Mouse (Mus musculus) embryonic facial prominence, embryonic 10.5 days (tissue): Measurements from ENCODE around the gene Six2. TPM values are rescaled to one million over a fixed set of nuclear protein-coding genes. Genes with fewer than 3 reads are reported as not detected.

Source experiments
- DNase-seq: peaks from one replicate; pipeline ENCODE4 v3.0.0-alpha.2; 2017; ENCODE audit warnings: low spot score
- H3K27ac ChIP-seq: fragments of 300-500 bp; sonication (generic); replicated peaks from 2 replicates; pipeline ENCODE4 v1.5.1; 2016; ENCODE audit warnings: mild to moderate bottlenecking
- H3K27me3 ChIP-seq: fragments of 300-500 bp; sonication (generic); replicated peaks from 2 replicates; pipeline ENCODE4 v1.6.1; 2016; ENCODE audit warnings: low read depth, mild to moderate bottlenecking; ENCODE audit not compliant: poor library complexity, severe bottlenecking
- H3K36me3 ChIP-seq: fragments of 300-500 bp; sonication (generic); replicated peaks from 2 replicates; pipeline ENCODE4 v1.6.1; 2016; ENCODE audit warnings: mild to moderate bottlenecking, moderate library complexity
- H3K4me1 ChIP-seq: fragments of 300-500 bp; sonication (generic); 2 replicates; pipeline ENCODE4 v1.6.1; 2016
- H3K4me3 ChIP-seq: fragments of 300-500 bp; sonication (generic); 2 replicates; pipeline ENCODE4 v1.5.1; 2016; ENCODE audit warnings: mild to moderate bottlenecking, moderate library complexity
- H3K9me3 ChIP-seq: fragments of 300-500 bp; sonication (generic); 2 replicates; pipeline ENCODE4 v1.6.1; 2016; ENCODE audit warnings: mild to moderate bottlenecking
- WGBS: fragments of 180-500 bp; shearing (Covaris S2); methylation state at CpG from one replicate; pipeline ENCODE4 v1.1.7; 2016; 5-methylcytosine and 5-hydroxymethylcytosine counted together
- polyA plus RNA-seq: library from polyadenylated mRNA; unstranded; fragments of >200 nt; fragmentation: Nextera tagmentation; extraction: Ambion mirVana; gene quantifications from 2 replicates; pipeline ENCODE4 v1.2.1, GENCODE M21; 2016

The Six2 gene
- polyA plus RNA-seq, 1 experiment from 2014 or later, result 15.6 TPM

- peaks cover 35% of the 10 kb centered on the region for H3K36me3 ChIP-seq
- no peaks in the 10 kb centered on the region for H3K9me3 ChIP-seq
- H3K4me3 ChIP-seq, result peak overlapping the region; percentile 70; the same call in 1 of the 2 replicates
- peaks cover 61% of the 10 kb centered on the region for H3K4me1 ChIP-seq
- 3% methylated on average over 19 of the region's 19 CpGs for WGBS
- DNase-seq, result peak; percentile 61
- peak overlapping the region; percentile 63 for H3K27ac ChIP-seq
- peaks cover 100% of the 10 kb centered on the region for H3K27me3 ChIP-seq
Measured at GRCm38 (mm10) chr17:85680851-85681550, 7.1 kb downstream of the Six2 start.

- H3K4me3 ChIP-seq, result peak overlapping the region; percentile 70
- peak overlapping the region; percentile 63 for H3K27ac ChIP-seq
- 2% methylated on average over 21 of the region's 21 CpGs for WGBS
- H3K4me1 ChIP-seq, result peaks cover 54% of the 10 kb centered on the region
- peak; percentile 57 for DNase-seq
- peaks cover 100% of the 10 kb centered on the region for H3K27me3 ChIP-seq
- H3K36me3 ChIP-seq, result peaks cover 33% of the 10 kb centered on the region
- no peaks in the 10 kb centered on the region for H3K9me3 ChIP-seq
Measured at GRCm38 (mm10) chr17:85680116-85680850, 7.8 kb downstream of the Six2 start.

- H3K27ac ChIP-seq, result peak overlapping the region; percentile 26; the same call in 1 of the 2 replicates
- peak overlapping the region; percentile 70 for H3K4me3 ChIP-seq
- peaks cover 49% of the 10 kb centered on the region for H3K4me1 ChIP-seq
- peaks cover 27% of the 10 kb centered on the region; the same call in 1 of the 2 replicates for H3K36me3 ChIP-seq
- peaks cover 100% of the 10 kb centered on the region for H3K27me3 ChIP-seq
- DNase-seq, result peak; percentile 80
- 3% methylated on average over 15 of the region's 15 CpGs for WGBS
- H3K9me3 ChIP-seq, result no peaks in the 10 kb centered on the region
Measured at GRCm38 (mm10) chr17:85679651-85680050, 8.4 kb downstream of the Six2 start.

- H3K4me1 ChIP-seq, result peaks cover 14% of the 10 kb centered on the region
- H3K36me3 ChIP-seq, result no peaks in the 10 kb centered on the region
- peak; percentile 84 for DNase-seq
- no peaks in the 10 kb centered on the region for H3K9me3 ChIP-seq
- H3K4me3 ChIP-seq, result peak overlapping the region; percentile 52
- peak overlapping the region; percentile 61; the same call in 1 of the 2 replicates for H3K27ac ChIP-seq
- peaks cover 74% of the 10 kb centered on the region for H3K27me3 ChIP-seq
- WGBS, result 2% methylated on average over 20 of the region's 20 CpGs
Measured at GRCm38 (mm10) chr17:85664618-85665320, 23.3 kb downstream of the Six2 start.

- 48% methylated on average over 2 of the region's 2 CpGs for WGBS
- Histone ChIP-seq H3K4me3 (peak overlapping the region; percentile 52; the same call in 1 of the 2 replicates), H3K27ac (0 out of 2 replicates have a peak overlapping the region, but pooled peaks have one; percentile 61), H3K4me1 (peaks cover 14% of the 10 kb centered on the region), H3K36me3 (no peaks in the 10 kb centered on the region), H3K27me3 (peaks cover 70% of the 10 kb centered on the region), H3K9me3 (no peaks in the 10 kb centered on the region)
- no peak for DNase-seq
Measured at GRCm38 (mm10) chr17:85664202-85664601, 23.9 kb downstream of the Six2 start.

- Histone ChIP-seq H3K36me3 (no peaks in the 10 kb centered on the region), H3K27ac (no peak overlapping the region), H3K27me3 (peaks cover 55% of the 10 kb centered on the region), H3K4me1 (peaks cover 14% of the 10 kb centered on the region), H3K4me3 (no peak overlapping the region), H3K9me3 (no peaks in the 10 kb centered on the region)
- DNase-seq, result no peak
- 79% methylated on average over 5 of the region's 5 CpGs for WGBS
Measured at GRCm38 (mm10) chr17:85661521-85661920, 26.6 kb downstream of the Six2 start.

- 78% methylated on average over 1 of the region's 1 CpGs for WGBS
- peaks cover 41% of the 10 kb centered on the region for H3K27me3 ChIP-seq
Measured at GRCm38 (mm10) chr17:85660016-85660415, 28.1 kb downstream of the Six2 start.

GRCm38 (mm10) chr17:85645718-85646665 is 42.1 kb downstream of the Six2 start:
- Histone ChIP-seq H3K36me3 (no peaks in the 10 kb centered on the region), H3K4me1 (peaks cover 18% of the 10 kb centered on the region), H3K9me3 (no peaks in the 10 kb centered on the region), H3K27ac (peak overlapping the region; percentile 76), H3K4me3 (peak overlapping the region; percentile 59), H3K27me3 (peaks cover 81% of the 10 kb centered on the region)
- WGBS, result 2% methylated on average over 36 of the region's 36 CpGs
- peak; percentile 87 for DNase-seq

More at GRCm38 (mm10) chr17:85660016-85660415, 28.1 kb downstream of the Six2 start:
- Histone ChIP-seq H3K4me3 (no peak overlapping the region), H3K36me3 (no peaks in the 10 kb centered on the region), H3K4me1 (peaks cover 9% of the 10 kb centered on the region), H3K9me3 (no peaks in the 10 kb centered on the region), H3K27ac (no peak overlapping the region)
- no peak for DNase-seq

GRCm38 (mm10) chr17:85645312-85645711 is 42.8 kb downstream of the Six2 start:
- Histone ChIP-seq H3K27ac (peak overlapping the region; percentile 76), H3K4me1 (peaks cover 18% of the 10 kb centered on the region), H3K36me3 (no peaks in the 10 kb centered on the region), H3K27me3 (peaks cover 88% of the 10 kb centered on the region), H3K4me3 (peak overlapping the region; percentile 59), H3K9me3 (no peaks in the 10 kb centered on the region)
- WGBS, result 7% methylated on average over 11 of the region's 12 CpGs
- DNase-seq, result peak; percentile 39

- Histone ChIP-seq H3K9me3 (no peaks in the 10 kb centered on the region), H3K27ac (no peak overlapping the region), H3K4me3 (no peak overlapping the region), H3K4me1 (peaks cover under 1% of the 10 kb centered on the region), H3K27me3 (peaks cover 72% of the 10 kb centered on the region), H3K36me3 (no peaks in the 10 kb centered on the region)
- WGBS, result 77% methylated on average over 5 of the region's 6 CpGs
- no peak for DNase-seq
Measured at GRCm38 (mm10) chr17:85637876-85638275, 50.2 kb downstream of the Six2 start.
